Mouse (Mus musculus): ENCODE measurements around the gene 3110021N24Rik. TPM values are rescaled to one million over a fixed set of nuclear protein-coding genes. Genes with fewer than 3 reads are reported as not detected.

The 3110021N24Rik gene
- polyA plus RNA-seq, 1 experiment from 2014 or later, result 1.5 TPM

DNA sequence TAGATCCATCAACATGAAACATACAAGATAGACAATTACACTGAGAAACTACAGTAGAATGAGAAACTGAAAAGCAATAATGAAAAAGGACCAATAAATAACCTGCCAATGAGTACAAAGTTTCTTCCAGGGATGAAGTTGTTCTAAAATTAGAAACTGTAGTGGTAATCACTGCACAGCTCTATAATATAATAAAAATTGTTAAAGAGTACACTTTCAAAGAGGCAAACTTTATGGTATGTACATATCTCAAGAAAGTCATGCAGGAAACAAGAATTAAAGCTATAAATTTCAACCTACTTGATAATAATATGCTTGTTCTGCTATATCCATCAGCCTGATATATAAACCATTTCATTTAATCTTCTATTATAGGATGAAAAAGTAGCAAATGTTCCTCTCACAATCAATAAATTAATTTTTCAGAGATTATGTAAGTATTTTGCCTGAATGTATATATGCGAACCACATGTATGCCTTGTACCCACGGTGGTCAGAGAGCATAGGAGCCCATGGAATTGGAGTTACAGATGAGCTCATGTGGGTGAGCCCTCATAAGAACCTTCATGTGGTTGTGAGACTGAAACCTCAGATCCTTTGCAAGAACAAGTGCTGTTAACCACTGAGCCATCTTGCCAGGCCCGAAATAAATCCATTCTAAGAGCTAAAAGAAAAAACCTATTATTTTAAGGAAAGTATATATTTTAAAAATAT lies 26.9 kb downstream of the 3110021N24Rik start:
- H3K4me3 ChIP-seq (replicated peaks), result no peak overlapping the region
- H3K9ac ChIP-seq, result no peak overlapping the region
- H3K9me3 ChIP-seq (replicated peaks), result no peaks in the 10 kb centered on the region
- no peak overlapping the region for H3K4me2 ChIP-seq (replicated peaks)
- no peak for ATAC-seq (ENCODE audit: insufficient number of reproducible peaks, low FRiP score, low TSS enrichment, low read depth)
- no peaks in the 10 kb centered on the region for H3K36me3 ChIP-seq
- H3K4me1 ChIP-seq, result no peaks in the 10 kb centered on the region
- H3K27ac ChIP-seq (replicated peaks), result no peak overlapping the region
- WGBS, result 77% methylated on average over 3 of the region's 3 CpGs
- H3K27me3 ChIP-seq, result no peaks in the 10 kb centered on the region

DNA sequence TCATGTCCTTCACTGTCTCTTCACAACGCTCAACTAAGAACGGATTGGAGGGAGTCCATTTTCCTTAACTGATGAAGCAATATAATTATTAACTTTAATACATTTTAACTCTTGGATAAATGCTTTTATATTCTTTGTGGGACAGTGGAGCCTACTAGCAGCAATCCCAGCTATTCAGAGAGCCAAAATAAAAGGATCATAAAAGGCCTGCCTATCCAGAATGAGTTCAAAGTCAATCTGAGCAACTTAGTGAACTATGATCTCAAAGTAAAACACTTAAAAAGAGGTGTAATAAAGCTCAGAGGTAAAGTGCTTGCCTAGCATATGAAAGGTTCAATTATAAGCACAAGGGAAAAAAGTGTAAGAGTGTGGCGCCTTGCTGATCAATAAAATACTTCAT lies 40.1 kb downstream of the 3110021N24Rik start:
- Histone ChIP-seq H3K9me3 (replicated peaks) (no peaks in the 10 kb centered on the region), H3K36me3 (no peaks in the 10 kb centered on the region), H3K27ac (replicated peaks) (no peak overlapping the region), H3K9ac (no peak overlapping the region), H3K4me1 (no peaks in the 10 kb centered on the region), H3K27me3 (no peaks in the 10 kb centered on the region), H3K4me2 (replicated peaks) (no peak overlapping the region), H3K4me3 (replicated peaks) (no peak overlapping the region)
- 93% methylated on average over 3 of the region's 3 CpGs for WGBS
- ATAC-seq (ENCODE audit: insufficient number of reproducible peaks, low FRiP score, low TSS enrichment, low read depth), result no peak

DNA sequence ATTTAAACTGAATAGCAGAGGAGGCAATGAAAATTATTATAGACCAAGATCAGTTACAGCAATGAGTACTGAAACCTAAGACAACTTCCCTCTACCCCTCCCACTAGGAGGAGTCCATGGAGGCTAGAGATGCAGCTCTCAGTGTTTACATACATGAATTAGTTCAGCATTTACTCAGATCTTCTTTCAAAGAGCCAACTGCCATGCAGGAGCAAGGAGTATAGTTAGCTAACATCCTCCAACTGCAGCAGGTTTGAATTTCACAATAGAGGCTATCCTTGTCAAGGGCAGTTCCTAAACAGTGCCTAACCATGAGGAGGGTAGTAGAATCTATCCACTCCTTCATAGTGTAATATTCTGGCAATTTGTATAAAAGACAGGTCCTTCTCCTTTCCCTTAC lies 49.1 kb downstream of the 3110021N24Rik start:
- H3K4me3 ChIP-seq (replicated peaks), result no peak overlapping the region
- H3K27me3 ChIP-seq, result no peaks in the 10 kb centered on the region
- H3K9me3 ChIP-seq (replicated peaks), result no peaks in the 10 kb centered on the region
- no peak overlapping the region for H3K9ac ChIP-seq
- no peaks in the 10 kb centered on the region for H3K36me3 ChIP-seq
- 0 out of 2 replicates have a peak overlapping the region, but pooled peaks have one; percentile 22 for H3K27ac ChIP-seq (replicated peaks)
- no peak overlapping the region for H3K4me2 ChIP-seq (replicated peaks)
- no peak for ATAC-seq (ENCODE audit: insufficient number of reproducible peaks, low FRiP score, low TSS enrichment, low read depth)
- no peaks in the 10 kb centered on the region for H3K4me1 ChIP-seq

DNA sequence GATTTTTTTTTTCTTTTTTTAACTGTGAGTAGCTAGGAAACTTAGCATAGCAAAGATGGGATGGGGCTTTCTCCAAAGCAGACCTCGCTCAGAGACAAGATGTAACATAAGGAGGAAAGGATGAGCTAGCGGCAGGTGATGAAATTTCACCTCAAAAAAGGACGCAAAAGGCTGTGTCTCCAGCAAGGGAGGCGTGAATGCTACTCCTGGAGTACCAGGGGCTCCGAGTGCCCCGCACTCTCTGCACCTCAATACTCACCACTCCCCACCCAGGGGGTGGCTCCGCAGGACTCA lies 60.3 kb downstream of the 3110021N24Rik start:
- H3K4me1 ChIP-seq, result no peaks in the 10 kb centered on the region
- H3K9ac ChIP-seq, result peak overlapping the region; percentile 97
- WGBS, result under 1% methylated on average over 7 of the region's 7 CpGs
- H3K4me2 ChIP-seq (replicated peaks), result peak overlapping the region; percentile 72
- H3K9me3 ChIP-seq (replicated peaks), result no peaks in the 10 kb centered on the region
- peak overlapping the region; percentile 91 for H3K4me3 ChIP-seq (replicated peaks)
- no peaks in the 10 kb centered on the region for H3K27me3 ChIP-seq
- no peaks in the 10 kb centered on the region for H3K36me3 ChIP-seq
- peak overlapping the region; percentile 97 for H3K27ac ChIP-seq (replicated peaks)
- no peak for ATAC-seq (ENCODE audit: insufficient number of reproducible peaks, low FRiP score, low TSS enrichment, low read depth)

DNA sequence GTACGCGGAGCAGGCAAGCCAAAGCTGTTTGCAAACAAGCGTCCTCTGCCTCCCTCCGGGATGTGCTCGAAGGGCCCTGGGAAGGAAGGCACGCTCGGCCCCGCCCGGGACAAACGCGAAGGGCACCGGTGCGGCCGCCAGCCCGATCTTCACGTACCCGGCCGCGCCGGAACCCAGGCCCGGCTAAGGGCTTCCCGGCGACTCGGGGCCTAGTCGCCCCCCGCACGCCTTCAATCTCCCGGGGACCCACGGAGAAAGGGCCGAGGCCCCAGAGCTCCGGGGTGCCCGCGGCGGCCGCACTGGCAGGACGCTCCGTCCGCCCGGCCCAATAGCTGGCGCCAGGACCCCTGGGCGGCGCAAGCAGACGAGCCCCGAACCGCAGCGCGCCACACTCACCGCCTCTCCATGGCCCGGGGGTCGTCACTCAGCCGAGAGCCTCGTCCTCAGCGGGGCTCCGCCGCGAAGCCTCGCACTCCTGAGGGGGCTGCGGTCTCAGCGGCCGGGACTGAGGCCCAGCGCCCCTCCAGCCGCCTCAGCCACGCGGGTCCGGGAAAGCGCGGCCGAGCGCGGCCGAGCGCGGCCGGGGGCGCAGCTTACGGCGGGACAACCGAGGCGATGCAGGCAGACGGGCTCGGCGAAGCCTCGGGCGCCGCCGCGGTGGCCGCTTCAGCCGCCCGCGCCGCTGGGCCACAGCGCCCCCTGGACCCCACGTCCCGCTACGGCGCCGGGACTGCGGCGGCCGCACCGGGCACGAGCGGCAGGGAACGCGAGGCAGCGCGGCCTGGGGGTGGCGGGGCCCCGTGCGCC lies 60.8 kb downstream of the 3110021N24Rik start, which contains the start of gene Zfyve9:
Zfyve9 (minus strand) TSS at position 742 of the 807 bp plus-strand sequence.
- H3K4me2 ChIP-seq (replicated peaks), result peak within 1 kb of the TSS; percentile 72
- ATAC-seq (ENCODE audit: insufficient number of reproducible peaks, low FRiP score, low TSS enrichment, low read depth), result peak; percentile 92
- H3K36me3 ChIP-seq, result no peaks in the 10 kb centered on the region
- WGBS, result under 1% methylated on average over 102 of the region's 111 CpGs
- peak within 1 kb of the TSS; percentile 91 for H3K4me3 ChIP-seq (replicated peaks)
- H3K27me3 ChIP-seq, result no peaks in the 10 kb centered on the region
- H3K4me1 ChIP-seq, result no peaks in the 10 kb centered on the region
- H3K9me3 ChIP-seq (replicated peaks), result no peaks in the 10 kb centered on the region
- H3K9ac ChIP-seq, result peak within 1 kb of the TSS; percentile 97
- H3K27ac ChIP-seq (replicated peaks), result peak within 1 kb of the TSS; percentile 97

DNA sequence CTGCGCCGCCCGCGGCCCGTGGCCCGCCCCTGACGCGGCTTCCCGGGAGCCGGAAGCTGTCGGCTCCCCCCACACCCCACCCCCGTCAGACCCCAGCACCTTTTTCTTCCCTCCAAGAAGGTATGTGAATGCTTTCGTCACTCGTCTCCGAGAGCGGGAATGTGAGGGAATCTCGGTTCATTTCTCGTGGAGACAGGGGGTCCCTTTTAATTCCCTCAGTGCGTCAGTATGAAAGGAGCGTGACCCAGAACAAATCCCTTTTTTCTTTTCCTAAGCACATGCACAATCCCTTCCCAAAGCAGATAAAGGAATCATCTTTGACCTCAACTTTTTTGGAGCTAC lies 61.4 kb downstream of the 3110021N24Rik start:
- peak overlapping the region; percentile 91 for H3K4me3 ChIP-seq (replicated peaks)
- H3K27ac ChIP-seq (replicated peaks), result peak overlapping the region; percentile 97
- ATAC-seq (ENCODE audit: insufficient number of reproducible peaks, low FRiP score, low TSS enrichment, low read depth), result no peak
- H3K27me3 ChIP-seq, result no peaks in the 10 kb centered on the region
- peak overlapping the region; percentile 72 for H3K4me2 ChIP-seq (replicated peaks)
- 1% methylated on average over 15 of the region's 20 CpGs for WGBS
- no peaks in the 10 kb centered on the region for H3K4me1 ChIP-seq
- H3K9ac ChIP-seq, result peak overlapping the region; percentile 97
- no peaks in the 10 kb centered on the region for H3K9me3 ChIP-seq (replicated peaks)
- H3K36me3 ChIP-seq, result no peaks in the 10 kb centered on the region

DNA sequence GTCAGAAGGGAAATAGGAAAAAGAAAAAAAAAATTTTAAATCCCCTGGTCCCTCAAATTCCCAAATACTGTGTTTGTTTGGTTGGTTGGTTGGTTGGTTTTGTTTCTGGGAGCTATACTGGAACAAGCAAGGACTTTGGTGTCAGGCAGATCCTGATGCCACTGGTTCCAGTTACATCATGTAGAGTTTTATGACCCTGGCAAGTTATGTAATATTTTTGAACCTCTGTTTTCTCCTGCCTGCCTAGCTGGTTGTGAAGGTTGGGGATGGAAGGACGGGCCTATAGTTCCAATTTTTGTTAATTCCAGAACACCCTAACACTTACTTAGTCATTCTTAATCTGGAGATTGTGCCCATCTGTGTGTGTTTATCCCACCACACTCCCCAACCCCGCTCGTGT lies 62.1 kb downstream of the 3110021N24Rik start:
- Histone ChIP-seq H3K9me3 (replicated peaks) (no peaks in the 10 kb centered on the region), H3K27me3 (no peaks in the 10 kb centered on the region), H3K9ac (no peak overlapping the region), H3K4me3 (replicated peaks) (peak overlapping the region; percentile 91), H3K27ac (replicated peaks) (no peak overlapping the region), H3K4me2 (replicated peaks) (peak overlapping the region; percentile 72), H3K4me1 (no peaks in the 10 kb centered on the region), H3K36me3 (no peaks in the 10 kb centered on the region)
- WGBS, result 51% methylated on average over 3 of the region's 3 CpGs
- ATAC-seq (ENCODE audit: insufficient number of reproducible peaks, low FRiP score, low TSS enrichment, low read depth), result no peak

DNA sequence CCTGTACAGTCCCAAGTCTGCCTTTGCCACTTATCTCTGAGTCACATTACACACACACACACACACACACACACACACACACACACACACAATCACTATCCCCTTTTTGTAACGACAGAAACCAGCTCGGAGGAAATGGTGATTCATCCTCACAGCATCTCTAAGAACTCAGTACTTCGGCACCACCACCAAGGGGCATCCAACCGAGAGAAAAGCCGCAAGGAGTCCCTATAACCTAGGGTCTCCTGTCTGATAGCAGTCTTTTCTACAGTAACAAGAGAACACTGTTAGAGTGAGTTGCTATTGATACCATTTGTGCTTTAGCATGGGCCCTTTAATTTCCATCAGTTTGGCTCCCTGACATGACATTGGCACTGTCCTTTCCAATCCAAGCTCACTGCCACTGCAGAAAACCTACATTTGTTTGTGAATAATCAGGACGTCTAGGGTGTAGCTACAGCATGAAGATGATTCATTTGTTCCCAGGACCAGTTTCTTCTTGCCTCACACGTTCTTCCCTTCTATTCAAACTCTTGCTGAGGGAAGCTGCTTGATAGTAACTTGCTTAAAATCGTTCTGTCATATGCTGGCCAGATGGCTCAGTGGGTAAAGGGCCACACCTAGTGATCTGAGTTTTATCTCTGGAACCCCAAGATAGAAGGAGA lies 63.1 kb downstream of the 3110021N24Rik start:
- Histone ChIP-seq H3K27me3 (no peaks in the 10 kb centered on the region), H3K4me2 (replicated peaks) (no peak overlapping the region), H3K9me3 (replicated peaks) (no peaks in the 10 kb centered on the region), H3K4me1 (no peaks in the 10 kb centered on the region), H3K9ac (no peak overlapping the region), H3K4me3 (replicated peaks) (no peak overlapping the region), H3K36me3 (no peaks in the 10 kb centered on the region), H3K27ac (replicated peaks) (peak overlapping the region; percentile 25; the same call in 1 of the 2 replicates)
- WGBS, result 33% methylated on average over 8 of the region's 8 CpGs
- no peak for ATAC-seq (ENCODE audit: insufficient number of reproducible peaks, low FRiP score, low TSS enrichment, low read depth)

DNA sequence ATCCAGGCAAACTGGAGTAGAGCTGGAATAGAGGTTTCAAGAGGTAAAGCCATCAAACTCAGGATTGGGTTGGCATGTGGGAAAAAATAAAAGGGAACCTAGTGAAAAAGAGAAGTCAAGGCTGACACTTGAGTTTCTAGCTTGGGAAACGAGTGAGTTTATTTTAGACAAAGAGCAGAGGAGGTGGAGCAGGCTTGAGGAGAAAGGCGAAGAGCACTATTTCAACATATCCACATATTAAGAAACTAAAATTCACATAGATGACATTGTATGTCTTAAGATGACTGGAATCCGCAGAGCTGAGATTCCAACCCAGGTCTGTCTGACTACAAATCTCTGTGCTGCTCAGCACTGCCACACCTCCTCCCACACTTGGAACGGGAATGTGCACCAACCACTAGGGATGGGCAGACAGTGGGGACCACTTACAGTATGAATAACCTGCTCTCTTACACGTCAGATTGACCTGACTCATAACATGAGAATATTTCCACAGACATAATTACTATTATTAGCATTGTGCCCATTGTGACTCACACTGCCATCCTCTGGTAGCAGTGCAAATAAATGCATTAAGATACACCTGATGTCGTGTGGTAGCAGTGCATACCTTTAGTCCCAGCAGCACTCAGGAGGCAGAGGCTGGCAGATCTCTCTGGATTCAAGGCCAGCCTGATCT lies 69.9 kb downstream of the 3110021N24Rik start:
- H3K4me1 ChIP-seq, result no peaks in the 10 kb centered on the region
- no peak overlapping the region for H3K4me3 ChIP-seq (replicated peaks)
- H3K9me3 ChIP-seq (replicated peaks), result no peaks in the 10 kb centered on the region
- H3K27ac ChIP-seq (replicated peaks), result no peak overlapping the region
- no peak overlapping the region for H3K4me2 ChIP-seq (replicated peaks)
- ATAC-seq (ENCODE audit: insufficient number of reproducible peaks, low FRiP score, low TSS enrichment, low read depth), result no peak
- no peaks in the 10 kb centered on the region for H3K27me3 ChIP-seq
- 63% methylated on average over 6 of the region's 6 CpGs for WGBS
- H3K36me3 ChIP-seq, result no peaks in the 10 kb centered on the region
- no peak overlapping the region for H3K9ac ChIP-seq

DNA sequence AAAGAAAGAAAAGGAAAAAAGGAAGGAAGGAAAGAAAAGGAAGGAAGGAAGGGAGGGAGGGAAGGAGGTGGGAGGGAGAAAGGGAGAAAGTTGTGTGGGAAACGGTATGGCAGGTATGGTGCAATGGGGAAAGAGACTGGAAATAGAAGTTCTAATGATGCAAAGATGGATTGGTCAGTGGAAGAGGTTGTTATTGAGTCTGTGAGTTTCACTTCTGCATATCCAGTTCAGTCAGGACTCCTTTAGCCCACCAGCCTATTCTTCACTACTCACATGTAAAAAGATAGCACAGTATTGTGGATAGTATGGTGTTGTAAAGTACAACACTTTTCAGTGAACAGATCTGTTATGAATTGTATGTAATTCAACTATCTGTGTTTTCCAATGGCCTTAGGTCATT lies 71.1 kb downstream of the 3110021N24Rik start:
- Histone ChIP-seq H3K4me2 (replicated peaks) (no peak overlapping the region), H3K4me3 (replicated peaks) (no peak overlapping the region)

DNA sequence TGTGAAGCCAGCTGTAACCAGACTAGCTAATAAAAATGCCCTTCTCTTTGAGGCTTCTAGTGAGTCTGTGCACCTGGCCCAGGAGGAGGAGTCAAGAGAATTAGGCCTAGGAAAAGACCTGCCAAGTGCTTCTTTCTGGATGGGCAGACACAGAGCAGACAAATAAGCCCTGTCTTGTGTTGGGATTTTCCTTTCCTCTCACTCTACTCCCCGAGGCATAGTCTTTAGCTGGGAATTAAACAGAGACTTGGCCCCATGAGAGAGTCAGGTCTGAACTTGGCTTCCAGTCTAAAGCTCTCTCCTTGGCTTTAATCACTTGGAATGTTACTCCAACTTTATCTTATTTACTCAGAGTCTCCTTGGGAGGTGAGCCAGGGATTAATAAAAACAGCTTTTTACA lies 74.5 kb downstream of the 3110021N24Rik start:
- H3K27me3 ChIP-seq, result no peaks in the 10 kb centered on the region
- no peak for ATAC-seq (ENCODE audit: insufficient number of reproducible peaks, low FRiP score, low TSS enrichment, low read depth)
- 29% methylated on average over 1 of the region's 1 CpGs for WGBS
- no peak overlapping the region for H3K9ac ChIP-seq
- 0 out of 2 replicates have a peak, but pooled peaks cover 6% of the 10 kb centered on the region for H3K4me1 ChIP-seq
- H3K4me2 ChIP-seq (replicated peaks), result no peak overlapping the region
- H3K36me3 ChIP-seq, result no peaks in the 10 kb centered on the region
- no peak overlapping the region for H3K27ac ChIP-seq (replicated peaks)
- no peak overlapping the region for H3K4me3 ChIP-seq (replicated peaks)
- H3K9me3 ChIP-seq (replicated peaks), result no peaks in the 10 kb centered on the region

More for the DNA sequence above, 71.1 kb downstream of the 3110021N24Rik start:
- Histone ChIP-seq H3K9me3 (replicated peaks) (no peaks in the 10 kb centered on the region), H3K9ac (no peak overlapping the region), H3K4me1 (no peaks in the 10 kb centered on the region), H3K36me3 (no peaks in the 10 kb centered on the region), H3K27me3 (no peaks in the 10 kb centered on the region), H3K27ac (replicated peaks) (no peak overlapping the region)
- no peak for ATAC-seq (ENCODE audit: insufficient number of reproducible peaks, low FRiP score, low TSS enrichment, low read depth)
- 68% methylated on average over 1 of the region's 1 CpGs for WGBS

Measured in embryonic facial prominence, embryonic 15.5 days (tissue).